Mouse (Mus musculus) MEL (cell line): Measurements from ENCODE around the gene Fam84b. TPM values are rescaled to one million over a fixed set of nuclear protein-coding genes. Genes with fewer than 3 reads are reported as not detected.
"Not testable (repeated sequence)": the region's sequence is repeated elsewhere in the genome, so short reads cannot be mapped to it uniquely, and the experiment has no call there.

Experiments used
- DNase-seq: peaks from one replicate; pipeline ENCODE4 v3.0.0; 2011; ENCODE audit warnings: low read depth, low spot score
- H3K27ac ChIP-seq: 2 replicates; pipeline ENCODE4 v1.5.1; 2012; ENCODE audit warnings: low read depth, mild to moderate bottlenecking, control low read depth, low read length, moderate library complexity; ENCODE audit not compliant: control insufficient read depth
- H3K27me3 ChIP-seq, 2 experiments: fragments of 150-350 bp in 1 of 2; sonication (generic) in 1 of 2; 2 replicates each; pipeline ENCODE4 v1.6.1; 2012; ENCODE audit warnings: low read length in 2 of 2, mild to moderate bottlenecking in 2 of 2, improper control_type of control experiment in 1 of 2, moderate library complexity in 1 of 2; ENCODE audit not compliant: insufficient read depth in 2 of 2, control insufficient read depth in 1 of 2
- H3K36me3 ChIP-seq, 2 experiments: 2 replicates each; pipeline ENCODE4 v1.6.1; 2012 to 2014; ENCODE audit warnings: low read length in 2 of 2, improper control_type of control experiment in 1 of 2, inconsistent platforms in 1 of 2, mild to moderate bottlenecking in 1 of 2; ENCODE audit not compliant: insufficient read depth in 2 of 2, control insufficient read depth in 1 of 2
- H3K4me1 ChIP-seq, 2 experiments: fragments of 150-350 bp in 1 of 2; sonication (generic) in 1 of 2; 2 replicates each; pipeline ENCODE4 v1.6.1; 2012; ENCODE audit warnings: low read length in 2 of 2, improper control_type of control experiment in 1 of 2, mild to moderate bottlenecking in 1 of 2; ENCODE audit not compliant: insufficient read depth in 2 of 2, control insufficient read depth in 1 of 2
- H3K4me3 ChIP-seq, 2 experiments: fragments of 150-350 bp in 1 of 2; sonication (generic) in 1 of 2; 2 replicates each; pipeline ENCODE4 v1.5.1; 2012; ENCODE audit warnings: low read depth in 2 of 2, low read length in 2 of 2, mild to moderate bottlenecking in 2 of 2, moderate library complexity in 2 of 2, control low read depth in 1 of 2, improper control_type of control experiment in 1 of 2; ENCODE audit not compliant: control insufficient read depth in 1 of 2, insufficient read depth in 1 of 2
- H3K79me2 ChIP-seq: 2 replicates; pipeline ENCODE4 v1.6.1; 2012; ENCODE audit warnings: mild to moderate bottlenecking, low read length, moderate library complexity; ENCODE audit not compliant: control insufficient read depth, poor library complexity, insufficient read depth
- H3K9ac ChIP-seq: 2 replicates; pipeline ENCODE4 v1.6.1; 2012; ENCODE audit warnings: low read depth, mild to moderate bottlenecking, control low read depth, low read length, moderate library complexity; ENCODE audit not compliant: control insufficient read depth, poor library complexity, severe bottlenecking
- H3K9me3 ChIP-seq: fragments of 150-350 bp; sonication (generic); replicated peaks from 2 replicates; pipeline ENCODE4 v1.6.1; 2012; ENCODE audit warnings: mild to moderate bottlenecking, low read length, improper control_type of control experiment, moderate library complexity; ENCODE audit not compliant: insufficient read depth
- BHLHE40 ChIP-seq: IDR thresholded peaks from 2 replicates; pipeline ENCODE4 v1.6.1; 2012; ENCODE audit warnings: low read depth, mild to moderate bottlenecking, inconsistent platforms, low read length, improper control_type of control experiment, borderline replicate concordance
- CHD1 ChIP-seq: IDR thresholded peaks from 2 replicates; pipeline ENCODE4 v1.6.1; 2012; ENCODE audit warnings: low read depth, mild to moderate bottlenecking, inconsistent platforms, low read length, improper control_type of control experiment
- CHD2 ChIP-seq: IDR thresholded peaks from 2 replicates; pipeline ENCODE4 v1.6.1; 2011; ENCODE audit warnings: low read length, improper control_type of control experiment
- CTCF ChIP-seq, 3 experiments: IDR thresholded peaks in 2 of 3; conservative IDR thresholded peaks in 1 of 3; 2 replicates each; pipeline ENCODE4 v1.5.1; 2011 to 2012; ENCODE audit warnings: low read length in 3 of 3, low read depth in 2 of 3, mild to moderate bottlenecking in 2 of 3, improper control_type of control experiment in 1 of 3, inconsistent platforms in 1 of 3, mixed read lengths in 1 of 3, moderate library complexity in 1 of 3; ENCODE audit not compliant: control insufficient read depth in 1 of 3, insufficient read depth in 1 of 3, poor library complexity in 1 of 3, severe bottlenecking in 1 of 3
- E2F4 ChIP-seq: IDR thresholded peaks from 2 replicates; pipeline ENCODE4 v1.6.1; 2011; ENCODE audit warnings: low read depth, low read length, improper control_type of control experiment, borderline replicate concordance
- EP300 ChIP-seq, 2 experiments: IDR thresholded peaks; 2 replicates each; pipeline ENCODE4 v1.6.1; 2011; ENCODE audit warnings: improper control_type of control experiment in 2 of 2, low read length in 2 of 2, low read depth in 1 of 2, mild to moderate bottlenecking in 1 of 2
- GABPA ChIP-seq: IDR thresholded peaks from 2 replicates; pipeline ENCODE4 v1.6.1; 2012; ENCODE audit warnings: low read depth, mild to moderate bottlenecking, inconsistent platforms, low read length, improper control_type of control experiment, moderate library complexity
- GATA1 ChIP-seq: IDR thresholded peaks from 2 replicates; pipeline ENCODE4 v1.6.1; 2011; ENCODE audit warnings: low read depth, low read length, improper control_type of control experiment
- HCFC1 ChIP-seq: IDR thresholded peaks from 2 replicates; pipeline ENCODE4 v1.6.1; 2012; ENCODE audit warnings: low read depth, mild to moderate bottlenecking, inconsistent platforms, low read length, improper control_type of control experiment, moderate library complexity
- JUND ChIP-seq: IDR thresholded peaks from 2 replicates; pipeline ENCODE4 v1.6.1; 2011; ENCODE audit warnings: low read depth, mild to moderate bottlenecking, improper control_type of control experiment, low read length
- KAT2A ChIP-seq: conservative IDR thresholded peaks from 2 replicates; pipeline ENCODE4 v1.6.1; 2012; ENCODE audit warnings: low read depth, low read length, improper control_type of control experiment, inconsistent platforms
- MAX ChIP-seq: IDR thresholded peaks from 2 replicates; pipeline ENCODE4 v1.6.1; 2011; ENCODE audit warnings: low read length, improper control_type of control experiment
- MAZ ChIP-seq: IDR thresholded peaks from 2 replicates; pipeline ENCODE4 v1.6.1; 2012; ENCODE audit warnings: low read depth, mild to moderate bottlenecking, inconsistent platforms, low read length, improper control_type of control experiment
- MYB ChIP-seq: IDR thresholded peaks from 2 replicates; pipeline ENCODE4 v1.6.1; 2011; ENCODE audit warnings: mild to moderate bottlenecking, low read depth, low read length, improper control_type of control experiment
- MYC ChIP-seq: IDR thresholded peaks from 2 replicates; pipeline ENCODE4 v1.6.1; 2011; ENCODE audit warnings: low read depth, mild to moderate bottlenecking, low read length, improper control_type of control experiment, moderate library complexity
- POLR2A ChIP-seq, 2 experiments: IDR thresholded peaks; 2 replicates each; pipeline ENCODE4 v1.6.1; 2011 to 2012; ENCODE audit warnings: low read length in 2 of 2, mild to moderate bottlenecking in 2 of 2, control low read depth in 1 of 2, improper control_type of control experiment in 1 of 2, low read depth in 1 of 2, moderate library complexity in 1 of 2; ENCODE audit not compliant: control insufficient read depth in 1 of 2, insufficient read depth in 1 of 2, poor library complexity in 1 of 2
- POLR2AphosphoS2 ChIP-seq: IDR thresholded peaks from 2 replicates; pipeline ENCODE4 v1.6.1; 2011; ENCODE audit warnings: low read length, improper control_type of control experiment
- POLR2AphosphoS5 ChIP-seq: IDR thresholded peaks from 2 replicates; pipeline ENCODE4 v1.6.1; 2012; ENCODE audit warnings: low read depth, borderline replicate concordance, mild to moderate bottlenecking, inconsistent platforms, low read length, moderate library complexity, mixed read lengths
- RAD21 ChIP-seq: IDR thresholded peaks from 2 replicates; pipeline ENCODE4 v1.6.1; 2011; ENCODE audit warnings: mild to moderate bottlenecking, low read depth, low read length, improper control_type of control experiment
- RCOR1 ChIP-seq: IDR thresholded peaks from 2 replicates; pipeline ENCODE4 v1.6.1; 2012; ENCODE audit warnings: low read depth, mild to moderate bottlenecking, inconsistent platforms, low read length, improper control_type of control experiment
- SIN3A ChIP-seq: IDR thresholded peaks from 2 replicates; pipeline ENCODE4 v1.6.1; 2012; ENCODE audit warnings: low read length, improper control_type of control experiment, inconsistent platforms
- SMC3 ChIP-seq: IDR thresholded peaks from 2 replicates; pipeline ENCODE4 v1.6.1; 2011; ENCODE audit warnings: low read depth, low read length, improper control_type of control experiment
- TAL1 ChIP-seq: IDR thresholded peaks from 2 replicates; pipeline ENCODE4 v1.6.1; 2012; ENCODE audit warnings: mild to moderate bottlenecking, inconsistent platforms, low read length, moderate library complexity, mixed read lengths
- TBP ChIP-seq: IDR thresholded peaks from 2 replicates; pipeline ENCODE4 v1.8.0; 2011; ENCODE audit warnings: low read depth, low read length, improper control_type of control experiment
- TCF12 ChIP-seq: IDR thresholded peaks from 2 replicates; pipeline ENCODE4 v1.6.1; 2014; ENCODE audit warnings: low read depth, mild to moderate bottlenecking, inconsistent platforms, low read length, improper control_type of control experiment, moderate library complexity
- UBTF ChIP-seq: IDR thresholded peaks from 2 replicates; pipeline ENCODE4 v1.6.1; 2012; ENCODE audit warnings: low read depth, mild to moderate bottlenecking, inconsistent platforms, low read length, improper control_type of control experiment, moderate library complexity, borderline replicate concordance; ENCODE audit not compliant: insufficient read depth
- USF1 ChIP-seq: IDR thresholded peaks from 2 replicates; pipeline ENCODE4 v1.6.1; 2014; ENCODE audit warnings: low read depth, mild to moderate bottlenecking, inconsistent platforms, low read length, improper control_type of control experiment, moderate library complexity
- USF2 ChIP-seq, 2 experiments: IDR thresholded peaks; 2 replicates each; pipeline ENCODE4 v1.6.1; 2011 to 2012; ENCODE audit warnings: improper control_type of control experiment in 2 of 2, low read length in 2 of 2, borderline replicate concordance in 1 of 2, inconsistent platforms in 1 of 2, low read depth in 1 of 2, mild to moderate bottlenecking in 1 of 2; ENCODE audit not compliant: insufficient read depth in 1 of 2
- ZC3H11A ChIP-seq: IDR thresholded peaks from 2 replicates; pipeline ENCODE4 v1.6.1; 2012; ENCODE audit warnings: low read depth, mild to moderate bottlenecking, inconsistent platforms, low read length, improper control_type of control experiment
- polyA plus RNA-seq, 2 experiments: library from polyadenylated mRNA; stranded (reverse) in 1 of 2; unstranded in 1 of 2; fragments of >175 nt in 1 of 2; fragments of >200 nt in 1 of 2; gene quantifications; 2 replicates each; pipeline versions ENCODE4 v1.2.1 to v1.2.4; 2012; ENCODE audit warnings: low replicate concordance in 2 of 2, low read depth in 1 of 2; ENCODE audit not compliant: insufficient read length in 2 of 2, insufficient read depth in 1 of 2, missing spikeins in 1 of 2
- total RNA-seq: library from RNA; depleted of rRNA; stranded (reverse); fragments of 300-350 nt; gene quantifications from 2 replicates; pipeline ENCODE4 v1.2.3, GENCODE M21; 2012

The Fam84b gene
- total and polyA plus RNA-seq, 3 experiments = not detected

DNA sequence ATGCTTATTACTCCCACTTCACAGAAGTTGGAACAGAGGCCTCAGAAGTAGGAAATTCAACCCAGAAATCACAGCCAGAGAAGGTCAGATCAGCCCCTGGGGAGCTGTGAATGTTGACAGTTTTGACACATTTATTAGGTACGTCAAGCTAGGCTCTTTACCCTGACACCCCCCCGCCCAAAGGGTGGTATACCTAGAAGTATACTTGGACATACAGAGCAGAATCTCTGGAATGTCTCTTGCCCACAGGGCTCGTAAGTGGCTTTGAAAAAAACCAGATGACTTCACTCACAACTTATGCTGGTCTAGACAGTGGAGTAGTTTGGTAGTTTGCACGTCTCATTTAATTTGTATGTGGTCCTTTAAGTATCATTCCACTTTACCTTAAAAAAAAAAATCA is 11.8 kb downstream of the Fam84b start:
- TF ChIP-seq TAL1 (no peak), UBTF (no peak), CTCF (IDR thresholded peaks at IDR 0.05 in 2 of 3, conservative IDR thresholded peaks at IDR 0.05 in 1 of 3; ENCODE audit: control insufficient read depth in 1 of 3, insufficient read depth in 1 of 3, low read depth in 2 of 3, low read length in 3 of 3, poor library complexity in 1 of 3, severe bottlenecking in 1 of 3) (no peak), SMC3 (no peak), SIN3A (no peak), CHD1 (no peak), MAX (no peak), USF2 (IDR thresholded peaks at IDR 0.05; ENCODE audit: borderline replicate concordance in 1 of 2, insufficient read depth in 1 of 2, low read depth in 1 of 2, low read length in 2 of 2) (no peak), EP300 (IDR thresholded peaks at IDR 0.05; ENCODE audit: low read depth in 1 of 2, low read length in 2 of 2) (no peak), MYC (no peak), GABPA (no peak), POLR2AphosphoS5 (no peak), RCOR1 (no peak), USF1 (no peak), HCFC1 (no peak), ZC3H11A (no peak), MYB (no peak), JUND (no peak)
- Histone ChIP-seq H3K79me2 (no peaks in the 10 kb centered on the region), H3K9ac (no peak overlapping the region), H3K36me3 (no peaks in the 10 kb centered on the region), H3K9me3 (no peaks in the 10 kb centered on the region), H3K4me1 (no peaks in the 10 kb centered on the region), H3K27ac (no peak overlapping the region), H3K4me3 (no peak overlapping the region), H3K27me3 (no peaks in the 10 kb centered on the region)
- no peak for DNase-seq

DNA sequence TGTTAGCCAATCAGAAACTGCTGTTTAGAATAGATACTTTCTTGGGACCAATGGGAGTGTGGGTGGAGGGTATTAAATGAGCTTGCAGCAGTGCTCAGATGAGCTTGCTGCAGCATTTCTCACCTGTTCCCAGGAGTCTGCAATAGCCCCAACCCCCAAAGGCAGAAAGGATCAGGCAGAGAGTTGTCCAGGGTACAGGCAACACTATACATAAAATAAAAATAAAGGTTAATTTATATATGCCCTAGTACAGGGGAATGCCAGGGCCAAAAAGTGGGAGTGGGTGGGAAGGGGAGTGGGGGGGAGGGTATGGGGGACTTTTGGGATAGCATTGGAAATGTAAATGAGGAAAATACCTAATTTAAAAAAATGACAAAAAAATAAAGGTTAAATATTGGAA is 12.3 kb downstream of the Fam84b start:
- not testable (repeated sequence) for DNase-seq, H3K27ac ChIP-seq, H3K27me3 ChIP-seq, H3K79me2 ChIP-seq, H3K4me3 ChIP-seq, H3K9me3 ChIP-seq, H3K4me1 ChIP-seq, H3K9ac ChIP-seq, H3K36me3 ChIP-seq

DNA sequence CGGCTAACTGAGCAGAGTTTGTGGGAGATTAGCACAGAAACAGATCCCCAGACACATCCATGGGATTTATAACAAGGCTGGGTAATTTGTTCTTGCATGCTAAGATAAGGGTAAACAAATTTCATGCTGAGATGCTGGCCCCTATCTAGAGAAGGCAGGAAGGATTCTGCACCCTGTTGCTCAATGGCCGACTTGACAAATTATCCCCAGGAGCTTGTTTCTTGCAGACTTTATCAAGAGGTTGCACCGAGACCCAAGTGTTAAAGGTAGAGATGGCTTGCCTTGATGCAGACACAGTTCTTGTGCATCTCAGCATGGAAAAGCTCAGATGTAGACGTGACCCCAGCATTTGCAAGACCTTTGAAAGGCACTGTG is 13.3 kb downstream of the Fam84b start:
- no peak for DNase-seq
- no peaks in the 10 kb centered on the region for H3K79me2 ChIP-seq
- H3K9ac ChIP-seq = no peak overlapping the region
- no peaks in the 10 kb centered on the region for H3K4me1 ChIP-seq
- H3K9me3 ChIP-seq = no peaks in the 10 kb centered on the region
- no peaks in the 10 kb centered on the region for H3K36me3 ChIP-seq
- H3K4me3 ChIP-seq = no peak overlapping the region
- no peak overlapping the region for H3K27ac ChIP-seq
- H3K27me3 ChIP-seq = no peaks in the 10 kb centered on the region
- TF ChIP-seq ZC3H11A (no peak), E2F4 (no peak), POLR2AphosphoS5 (no peak), EP300 (IDR thresholded peaks at IDR 0.05; ENCODE audit: low read depth in 1 of 2, low read length in 2 of 2) (no peak), TCF12 (no peak), GATA1 (no peak), RAD21 (no peak), POLR2A (IDR thresholded peaks at IDR 0.05; ENCODE audit: control insufficient read depth in 1 of 2, insufficient read depth in 1 of 2, low read depth in 1 of 2, low read length in 2 of 2, poor library complexity in 1 of 2) (no peak), TAL1 (no peak), MYB (no peak), CHD2 (no peak), RCOR1 (no peak), TBP (no peak), MYC (no peak), POLR2AphosphoS2 (no peak), KAT2A (no peak), BHLHE40 (no peak), MAZ (no peak)
